Mouse (Mus musculus) hematopoietic multipotent progenitor cell, adult 10-12 weeks (in vitro differentiated cells): ENCODE measurements around the gene Rps6ka4. TPM values are rescaled to one million over a fixed set of nuclear protein-coding genes. Genes with fewer than 3 reads are reported as not detected.

Source experiments
- polyA plus RNA-seq: library from polyadenylated mRNA; stranded (reverse); fragments of >175 nt; gene quantifications from 2 replicates; pipeline ENCODE4 v1.2.3, GENCODE M21; 2012; ENCODE audit warnings: low replicate concordance

Gene Rps6ka4
- 45.5 and 86.2 TPM in 2 replicates for polyA plus RNA-seq

DNA sequence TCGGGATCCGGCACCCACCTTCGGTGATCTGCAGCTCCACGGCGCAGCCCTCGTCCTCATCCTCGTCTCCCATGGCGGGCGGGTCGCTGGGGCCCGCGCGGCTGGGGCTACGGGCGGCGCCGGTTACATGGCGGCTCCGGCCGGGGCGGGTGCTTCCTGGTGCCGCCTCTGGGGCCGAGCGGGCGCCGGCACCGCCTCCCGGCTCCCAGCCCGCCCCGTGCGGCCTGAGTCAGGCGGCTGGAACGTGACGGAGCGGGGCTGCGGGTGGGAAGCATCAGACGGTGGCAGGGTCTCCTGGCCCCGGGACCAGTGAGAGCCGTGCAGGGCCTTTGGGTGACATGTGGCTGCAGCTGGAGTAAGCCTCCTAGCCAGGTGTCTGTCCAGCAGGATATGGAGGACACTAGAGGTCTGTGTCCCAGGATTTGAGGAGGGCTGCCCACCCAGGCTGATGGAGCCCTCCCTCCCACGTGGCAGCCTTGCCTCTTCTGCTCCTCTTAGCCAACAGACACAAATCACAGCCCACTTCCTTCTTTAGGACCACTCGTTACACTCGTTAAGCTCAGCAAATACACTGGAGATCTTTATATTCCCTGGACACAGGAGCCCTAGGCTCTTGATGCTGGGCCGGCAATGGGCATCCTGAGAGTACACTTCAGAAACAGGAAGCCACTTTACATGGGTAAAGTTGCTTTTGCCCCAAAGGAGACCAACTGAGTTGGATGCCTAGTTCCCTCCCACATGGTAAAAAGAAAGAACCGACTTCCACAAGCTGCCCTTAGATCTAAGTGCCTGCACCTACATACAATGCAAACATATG, at the start of gene Rps6ka4:
Gene Rps6ka4, minus strand, starts transcription at position 162 of the 817 bp plus-strand sequence.

DNA sequence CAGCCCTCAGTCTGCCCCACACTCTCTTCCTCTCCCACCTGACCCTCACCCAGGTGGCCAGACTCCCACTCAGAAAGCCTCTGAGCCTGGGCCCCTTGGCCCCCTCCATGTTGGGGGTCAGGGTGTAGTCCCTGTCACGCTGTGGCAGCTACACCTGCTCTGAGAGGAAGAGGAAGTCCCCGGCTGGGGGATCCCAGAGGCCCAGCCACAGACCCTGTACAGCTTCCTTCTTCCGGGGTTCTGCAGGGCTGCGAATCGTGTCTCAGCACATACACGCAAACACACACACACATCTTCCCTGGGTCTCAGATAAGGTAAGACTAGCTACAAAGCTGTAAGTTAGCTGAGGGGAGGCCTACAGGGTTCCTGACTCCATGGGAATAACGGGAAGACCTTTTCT, 17.6 kb upstream of the Rps6ka4 start, which contains the start of gene Ccdc88b:
Gene Ccdc88b, minus strand, starts transcription at position 181 of the 400 bp plus-strand sequence.

Other genes with a start within 250 kb of the Rps6ka4 start
- gene Ccdc88b, start 17.6 kb upstream of the Rps6ka4 start, polyA plus RNA-seq, result 58.3 and 173 TPM in 2 replicates
- gene Trmt112, start 69.1 kb upstream of the Rps6ka4 start, polyA plus RNA-seq, result 109 and 179 TPM in 2 replicates
- 235 and 243 TPM in 2 replicates for gene Prdx5, start 69.5 kb upstream of the Rps6ka4 start, polyA plus RNA-seq
- 85.7 and 188 TPM in 2 replicates for gene Esrra, start 81.2 kb upstream of the Rps6ka4 start, polyA plus RNA-seq
- gene Catsperz, start 84.7 kb upstream of the Rps6ka4 start, polyA plus RNA-seq, result 0.13 TPM in 1 of 2 replicates, not detected in the other
- not detected in 2 replicates for gene Kcnk4, start 93.9 kb upstream of the Rps6ka4 start, polyA plus RNA-seq
- gene Bad, start 101.2 kb upstream of the Rps6ka4 start, polyA plus RNA-seq, result 51.8 and 69.7 TPM in 2 replicates
- gene Gpr137, start 101.8 kb upstream of the Rps6ka4 start, polyA plus RNA-seq, result 64.1 and 122 TPM in 2 replicates
- gene Ppp1r14b, start 134.3 kb upstream of the Rps6ka4 start, polyA plus RNA-seq, result 184 and 260 TPM in 2 replicates
- 19.1 and 35.7 TPM in 2 replicates for gene Plcb3, start 135.8 kb upstream of the Rps6ka4 start, polyA plus RNA-seq
- gene Fkbp2, start 139.9 kb upstream of the Rps6ka4 start, polyA plus RNA-seq, result 149 and 301 TPM in 2 replicates
- 55.0 and 101 TPM in 2 replicates for gene Vegfb, start 147.0 kb upstream of the Rps6ka4 start, polyA plus RNA-seq
- gene Dnajc4, start 151.9 kb upstream of the Rps6ka4 start, polyA plus RNA-seq, result 38.4 and 52.0 TPM in 2 replicates
- gene Nudt22, start 155.5 kb upstream of the Rps6ka4 start, polyA plus RNA-seq, result 15.5 and 16.2 TPM in 2 replicates
- gene Trpt1, start 155.5 kb upstream of the Rps6ka4 start, polyA plus RNA-seq, result 3.4 and 3.5 TPM in 2 replicates
- 376 and 794 TPM in 2 replicates for gene Fermt3, start 178.8 kb upstream of the Rps6ka4 start, polyA plus RNA-seq
- 21.6 and 62.7 TPM in 2 replicates for gene Stip1, start 199.3 kb upstream of the Rps6ka4 start, polyA plus RNA-seq
- gene Macrod1, start 216.2 kb upstream of the Rps6ka4 start, polyA plus RNA-seq, result 16.2 and 22.9 TPM in 2 replicates